Mouse (Mus musculus): ENCODE measurements around the gene Zfp628. TPM values are rescaled to one million over a fixed set of nuclear protein-coding genes. Genes with fewer than 3 reads are reported as not detected.

Zfp628 gene
- total RNA-seq, 2 experiments from 2014 or later = 14.7 to 15.9 TPM

DNA sequence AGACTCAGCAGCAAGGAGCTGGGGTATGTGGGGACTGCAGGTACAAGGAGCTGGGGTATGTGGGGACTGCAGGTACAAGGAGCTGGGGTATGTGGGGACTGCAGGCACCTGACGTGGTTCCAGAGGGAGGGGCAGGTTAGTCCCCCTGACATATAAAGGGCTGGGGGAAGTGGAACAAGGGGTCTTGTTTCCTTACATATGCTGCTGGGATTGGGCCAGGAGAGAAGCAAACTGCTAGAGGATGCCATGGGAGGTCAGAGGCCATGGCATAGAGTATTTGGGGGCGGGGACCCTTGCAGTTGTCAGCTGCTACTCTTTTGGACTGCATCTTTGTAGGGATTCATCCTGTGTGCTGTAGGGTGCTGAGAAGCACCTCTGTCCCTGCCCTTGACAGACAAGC, 2.5 kb downstream of the Zfp628 start:
- DNase-seq (ENCODE audit: low spot score in 2 of 2) = no peak

DNA sequence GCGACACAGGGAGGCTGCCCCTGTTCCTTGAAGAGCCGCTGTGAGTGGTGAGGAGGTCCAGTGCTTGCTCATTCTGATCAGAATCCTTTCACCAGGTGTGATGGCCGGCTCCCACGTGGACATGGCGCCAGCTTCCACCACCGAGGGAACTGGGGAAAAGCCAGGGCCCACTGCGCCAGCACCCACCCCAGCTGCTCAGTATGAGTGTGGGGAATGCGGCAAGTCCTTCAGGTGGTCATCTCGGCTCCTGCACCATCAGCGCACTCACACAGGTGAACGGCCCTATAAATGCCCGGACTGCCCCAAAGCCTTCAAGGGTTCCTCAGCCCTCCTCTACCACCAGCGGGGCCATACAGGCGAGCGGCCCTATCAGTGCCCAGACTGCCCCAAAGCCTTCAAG, 3.7 kb downstream of the Zfp628 start:
- no peak for DNase-seq (ENCODE audit: low spot score in 2 of 2)

DNA sequence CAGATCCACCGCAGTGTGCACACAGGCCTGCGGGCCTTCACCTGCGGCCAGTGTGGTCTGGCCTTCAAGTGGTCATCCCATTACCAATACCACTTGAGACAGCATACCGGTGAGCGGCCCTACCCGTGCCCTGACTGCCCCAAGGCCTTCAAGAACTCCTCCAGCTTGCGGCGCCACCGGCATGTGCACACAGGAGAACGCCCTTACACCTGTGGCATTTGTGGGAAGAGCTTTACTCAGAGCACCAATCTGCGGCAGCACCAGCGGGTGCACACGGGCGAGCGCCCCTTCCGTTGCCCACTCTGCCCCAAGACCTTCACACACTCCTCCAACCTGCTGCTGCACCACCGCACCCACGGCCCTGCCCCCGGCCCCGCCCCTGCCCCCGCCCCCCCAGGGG, 4.1 kb downstream of the Zfp628 start:
- DNase-seq (ENCODE audit: low spot score in 2 of 2) = no peak

DNA sequence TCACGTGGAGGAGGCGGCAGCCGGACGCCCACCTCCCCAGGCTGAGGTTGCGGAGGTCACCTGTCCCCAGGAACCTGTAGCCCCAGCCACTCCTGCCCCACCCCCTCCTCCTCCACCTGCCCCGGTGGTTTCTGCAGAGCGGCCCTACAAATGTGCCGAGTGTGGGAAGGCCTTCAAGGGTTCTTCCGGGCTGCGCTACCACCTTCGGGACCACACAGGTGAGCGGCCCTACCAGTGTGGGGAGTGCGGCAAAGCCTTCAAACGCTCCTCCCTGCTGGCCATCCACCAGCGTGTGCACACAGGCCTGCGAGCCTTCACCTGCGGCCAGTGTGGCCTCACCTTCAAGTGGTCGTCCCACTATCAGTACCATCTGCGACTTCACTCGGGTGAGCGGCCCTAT, 5.0 kb downstream of the Zfp628 start:
- no peak for DNase-seq (ENCODE audit: low spot score in 2 of 2)

DNA sequence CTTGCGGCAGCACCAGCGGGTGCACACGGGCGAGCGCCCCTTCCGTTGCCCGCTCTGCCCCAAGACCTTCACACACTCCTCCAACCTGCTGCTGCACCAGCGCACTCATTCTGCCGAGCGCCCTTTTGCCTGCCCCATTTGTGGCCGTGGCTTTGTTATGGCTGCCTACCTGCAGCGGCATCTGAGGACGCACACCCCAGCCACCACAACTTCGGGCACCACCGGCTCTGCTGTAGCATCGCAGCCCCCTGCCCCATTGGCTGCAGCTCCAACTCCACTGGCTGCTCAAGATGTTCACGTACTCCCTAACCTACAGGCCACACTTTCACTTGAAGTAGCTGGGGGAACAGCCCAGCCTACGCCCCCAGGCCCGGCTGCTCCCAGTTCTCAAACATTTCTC, 5.5 kb downstream of the Zfp628 start:
- DNase-seq (ENCODE audit: low spot score in 2 of 2) = no peak

DNA sequence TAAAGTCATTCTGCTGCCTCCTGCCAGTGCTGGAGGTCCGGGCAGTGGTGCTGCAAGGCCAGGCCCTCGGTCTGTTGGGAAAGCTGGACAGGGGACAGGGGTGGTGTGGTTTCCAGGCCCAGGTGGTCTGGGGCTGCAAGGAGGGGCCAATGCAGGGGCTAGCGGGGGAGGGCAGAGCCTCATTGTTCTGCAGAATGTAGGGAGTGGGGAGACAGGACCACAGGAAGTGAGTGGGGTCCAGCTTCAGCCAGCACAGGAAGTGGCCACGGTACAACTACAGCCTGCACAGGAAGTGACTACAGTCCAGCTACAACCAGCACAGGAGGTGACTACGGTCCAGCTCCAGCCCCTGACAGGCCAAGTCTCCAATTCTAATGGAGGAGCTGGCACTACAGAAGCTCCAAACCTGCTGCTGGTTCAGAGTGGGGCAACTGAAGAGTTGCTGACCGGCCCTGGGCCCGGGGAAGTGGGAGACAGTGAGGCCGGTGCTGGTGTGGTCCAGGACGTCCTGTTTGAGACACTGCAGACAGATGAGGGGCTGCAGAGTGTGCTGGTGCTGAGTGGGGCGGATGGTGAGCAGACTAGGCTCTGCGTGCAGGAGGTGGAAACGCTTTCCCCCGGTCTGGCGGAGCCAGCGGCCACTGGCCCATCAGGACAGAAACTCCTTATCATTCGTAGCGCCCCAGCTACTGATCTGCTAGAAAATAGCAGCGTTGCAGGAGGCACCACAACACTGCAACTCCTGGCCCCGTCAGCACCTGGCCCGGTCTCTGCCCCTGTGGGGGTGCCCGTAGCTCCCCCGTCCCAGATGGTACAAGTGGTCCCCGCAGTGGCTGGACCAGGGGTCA, 6.2 kb downstream of the Zfp628 start:
- DNase-seq (ENCODE audit: low spot score in 2 of 2) = no peak

DNA sequence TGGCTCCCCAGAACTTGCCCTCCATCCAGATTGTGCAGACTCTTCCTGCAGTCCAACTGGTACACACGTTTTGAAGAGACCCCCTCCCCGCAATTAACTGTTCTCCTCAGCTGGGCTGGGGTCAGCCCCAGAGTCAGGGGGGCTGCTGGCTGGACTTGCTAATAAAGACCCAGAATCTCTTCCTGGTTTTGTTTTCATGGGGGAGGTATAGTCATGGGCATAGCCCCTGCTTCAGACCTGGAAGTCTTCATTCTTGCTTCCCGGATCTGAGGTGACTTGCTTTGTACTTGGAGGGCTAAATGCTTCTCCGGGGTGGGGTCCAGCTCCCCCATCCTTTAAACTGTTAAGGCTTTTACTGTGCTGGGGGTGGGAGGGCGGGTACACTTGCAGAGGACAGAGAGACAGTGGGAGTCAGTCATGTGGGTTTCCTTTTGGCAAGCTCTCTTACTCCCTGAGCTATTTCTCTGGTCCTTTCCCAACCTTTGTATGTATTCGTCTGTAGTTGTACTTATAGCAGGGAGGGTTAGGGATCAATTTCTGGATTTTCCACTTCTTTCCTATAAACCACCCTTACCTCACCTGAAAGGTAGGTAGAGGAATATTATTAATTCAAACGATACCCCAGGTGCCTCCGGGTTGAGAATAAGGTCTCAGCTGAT, 6.9 kb downstream of the Zfp628 start, which contains the start of gene Nat14:
Nat14 (plus strand) TSS at position 205 of the 659 bp plus-strand sequence.
- no peak for DNase-seq (ENCODE audit: low spot score in 2 of 2)

DNA sequence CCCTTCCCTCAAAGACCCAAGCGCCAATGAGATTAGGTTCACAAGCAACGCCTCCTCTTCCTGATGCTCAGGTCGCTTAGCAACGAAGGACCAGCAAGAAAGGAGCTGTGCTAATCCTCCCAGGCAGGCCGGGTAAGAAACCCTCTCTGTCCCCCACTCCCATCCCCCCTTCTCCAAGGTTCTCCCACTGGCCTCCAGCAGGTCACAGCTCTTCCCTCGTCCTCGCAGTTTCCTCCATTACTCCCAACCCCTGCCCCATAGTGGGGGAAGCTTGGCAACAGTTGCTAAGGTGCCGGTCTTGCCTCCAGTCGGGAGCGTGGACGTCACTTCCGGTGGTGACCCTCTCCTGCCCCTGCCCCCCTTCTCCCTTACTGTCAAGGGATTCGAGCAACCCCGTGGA, 7.5 kb downstream of the Zfp628 start:
- peak; percentile 81 to 88 for DNase-seq (ENCODE audit: low spot score in 2 of 2)

DNA sequence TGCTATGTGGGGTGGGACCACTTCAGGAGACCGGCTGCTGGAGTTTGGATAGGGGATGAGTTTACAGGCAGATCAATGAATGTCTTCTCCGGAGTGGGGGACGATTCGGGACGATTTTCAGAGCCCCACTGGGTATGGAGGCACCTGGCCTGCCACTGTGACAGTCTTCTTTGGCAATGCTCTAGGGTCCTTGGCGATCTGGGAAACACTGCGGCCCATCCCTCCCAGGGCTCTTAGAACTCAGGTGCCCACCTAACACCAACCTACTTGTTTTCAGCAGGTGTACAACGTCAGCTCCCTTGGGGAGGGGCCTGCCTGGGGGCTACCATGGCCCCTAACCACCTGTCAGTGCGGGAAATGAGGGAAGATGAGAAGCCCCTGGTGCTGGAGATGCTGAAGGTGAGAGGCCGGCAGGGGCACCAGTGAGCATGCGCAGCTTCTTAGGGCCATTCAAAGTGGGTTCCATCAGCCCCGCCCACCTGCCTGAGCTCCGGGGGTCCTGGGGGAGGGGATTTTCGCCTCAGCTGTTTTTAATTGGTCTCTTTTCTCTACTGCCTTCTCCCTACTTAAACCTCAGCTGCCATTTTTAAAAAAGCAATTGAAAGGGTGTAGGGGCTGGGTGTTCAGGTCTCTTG, 8.0 kb downstream of the Zfp628 start:
- peak in 1 of 2 experiments; percentile 73 for DNase-seq (ENCODE audit: low spot score in 2 of 2)

DNA sequence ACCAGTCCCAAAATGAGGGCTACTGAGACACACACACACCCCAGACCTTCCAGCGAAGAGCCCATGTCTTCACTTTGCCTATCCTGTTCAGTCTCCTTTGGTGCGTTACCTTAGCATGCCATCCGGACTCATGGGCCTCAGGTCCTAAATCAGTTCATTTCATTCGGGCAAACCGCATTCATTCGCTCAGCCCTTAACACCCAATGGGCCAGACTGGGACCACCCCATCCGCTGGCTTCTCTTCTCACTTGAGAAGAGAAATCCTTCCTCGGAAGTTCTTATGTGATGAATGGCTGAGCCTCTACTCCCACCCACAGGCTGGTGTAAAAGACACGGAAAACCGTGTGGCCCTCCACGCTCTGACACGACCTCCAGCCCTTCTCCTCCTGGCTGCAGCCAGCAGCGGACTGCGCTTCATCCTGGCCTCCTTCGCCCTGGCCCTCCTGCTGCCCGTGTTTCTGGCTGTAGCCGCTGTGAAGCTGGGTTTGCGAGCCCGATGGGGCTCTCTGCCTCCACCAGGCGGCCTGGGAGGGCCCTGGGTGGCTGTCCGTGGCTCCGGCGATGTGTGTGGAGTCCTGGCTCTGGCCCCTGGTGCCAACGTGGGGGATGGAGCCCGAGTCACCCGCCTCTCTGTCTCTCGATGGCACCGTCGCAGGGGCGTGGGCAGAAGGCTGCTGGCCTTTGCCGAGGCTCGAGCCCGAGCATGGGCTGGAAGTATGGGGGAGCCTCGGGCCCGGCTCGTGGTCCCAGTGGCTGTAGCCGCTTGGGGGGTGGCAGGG, 8.8 kb downstream of the Zfp628 start:
- DNase-seq (ENCODE audit: low spot score in 2 of 2) = peak in 1 of 2 experiments; percentile 68

DNA sequence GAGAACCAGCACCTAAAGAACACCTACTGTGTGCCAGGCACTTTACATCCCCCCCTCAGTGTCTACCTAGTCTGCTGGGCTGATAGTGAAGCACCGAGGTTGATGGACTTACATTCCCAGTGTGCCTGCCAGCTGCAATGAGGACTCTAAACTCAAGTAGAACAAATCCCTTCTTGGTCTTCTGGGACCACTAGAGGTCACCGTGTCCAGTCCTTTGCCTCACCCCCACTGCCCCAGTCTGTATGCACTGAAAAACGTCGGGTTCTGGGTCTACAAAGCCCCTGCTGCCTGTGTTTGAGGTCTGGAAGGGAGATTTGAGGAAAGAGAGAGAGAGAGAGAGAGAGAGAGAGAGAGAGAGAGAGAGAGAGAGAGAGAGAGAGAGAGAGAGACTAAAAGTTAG, 9.5 kb downstream of the Zfp628 start:
- DNase-seq (ENCODE audit: low spot score in 2 of 2) = no peak

DNA sequence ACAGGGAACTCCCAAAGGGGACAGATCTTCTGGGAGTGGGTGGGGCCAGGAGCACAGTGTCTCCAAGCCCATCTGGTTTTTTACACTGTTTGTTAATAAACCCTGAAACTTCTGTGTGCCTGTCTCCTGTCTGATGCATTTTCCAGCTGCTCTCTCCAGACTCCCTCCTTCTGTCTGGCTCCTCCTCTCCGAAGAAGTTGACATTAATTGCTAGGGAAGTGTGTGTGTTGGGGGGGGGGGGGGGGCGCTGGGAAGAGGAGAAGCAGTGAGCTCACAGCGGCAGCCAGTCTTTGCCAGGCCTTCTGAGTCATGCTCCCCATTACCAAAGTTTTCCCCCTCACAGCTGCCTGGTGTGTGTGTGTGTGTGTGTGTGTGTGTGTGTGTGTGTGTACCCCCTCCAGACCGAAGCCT, 9.9 kb downstream of the Zfp628 start:
- no peak for DNase-seq (ENCODE audit: low spot score in 2 of 2)

DNA sequence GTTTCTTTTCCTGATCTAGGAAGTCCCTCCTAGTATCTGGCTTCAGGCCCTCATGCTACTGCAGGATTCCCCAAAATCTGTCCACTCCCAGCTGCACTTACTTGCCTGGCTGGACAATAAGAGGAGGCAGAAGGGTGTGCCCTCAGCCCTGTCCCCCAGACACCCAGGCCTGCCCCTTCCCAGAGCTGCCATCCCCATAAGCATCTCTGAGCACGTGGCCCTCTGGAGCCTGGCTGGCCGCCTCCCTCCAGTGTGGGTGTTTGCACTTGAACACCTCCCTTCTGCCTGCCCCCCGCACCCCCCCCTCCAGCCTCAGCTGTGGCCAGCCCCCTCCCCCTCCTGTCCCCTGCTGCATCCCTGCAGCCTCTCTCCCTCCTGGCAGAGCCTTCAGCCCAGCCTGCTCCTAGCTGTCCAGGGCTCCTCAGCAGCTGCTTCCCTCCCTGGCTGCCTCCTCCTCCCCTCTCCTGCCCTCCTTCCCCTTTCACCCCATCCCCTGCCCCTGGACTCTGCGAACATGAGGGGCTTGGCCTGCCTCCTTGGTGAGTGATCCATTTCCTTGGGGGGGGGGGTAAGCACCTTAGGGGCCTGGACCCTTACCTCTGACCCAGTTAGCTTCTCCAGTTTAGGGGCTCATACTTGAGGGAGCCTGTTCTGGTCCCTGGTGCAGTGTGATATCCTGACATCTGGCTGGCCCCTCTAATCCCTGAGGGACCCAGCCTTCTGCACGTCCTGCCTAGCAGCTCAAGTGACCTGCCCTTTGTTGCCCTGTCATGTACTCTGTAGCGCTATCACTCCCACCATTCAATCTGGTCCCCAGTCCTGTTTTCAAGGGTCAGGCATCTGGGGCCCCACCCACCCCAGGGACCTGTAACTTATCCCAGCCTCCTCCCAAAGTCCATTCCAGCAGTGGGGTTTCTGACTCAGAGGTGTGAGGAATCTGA, 10.7 kb downstream of the Zfp628 start, which contains the start of gene Ssc5d:
Ssc5d (plus strand) TSS at position 345 of the 941 bp plus-strand sequence.
- DNase-seq (ENCODE audit: low spot score in 2 of 2) = no peak

DNA sequence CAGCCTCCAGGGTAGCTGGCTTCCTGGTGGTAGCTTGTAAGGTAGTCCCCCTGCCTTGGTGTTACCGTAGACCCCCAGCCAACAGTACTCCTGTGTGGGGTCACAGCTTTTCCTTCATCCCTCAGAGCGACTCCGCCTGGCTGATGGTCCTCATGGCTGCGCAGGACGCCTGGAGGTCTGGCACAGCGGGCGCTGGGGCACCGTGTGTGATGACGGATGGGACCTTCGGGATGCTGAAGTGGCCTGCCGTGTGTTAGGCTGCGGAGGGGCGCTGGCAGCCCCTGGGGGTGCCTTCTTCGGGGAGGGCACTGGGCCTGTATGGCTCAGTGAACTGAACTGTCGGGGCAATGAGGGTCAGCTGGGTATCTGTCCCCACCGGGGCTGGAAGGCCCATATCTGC, 11.8 kb downstream of the Zfp628 start:
- no peak for DNase-seq (ENCODE audit: low spot score in 2 of 2)

DNA sequence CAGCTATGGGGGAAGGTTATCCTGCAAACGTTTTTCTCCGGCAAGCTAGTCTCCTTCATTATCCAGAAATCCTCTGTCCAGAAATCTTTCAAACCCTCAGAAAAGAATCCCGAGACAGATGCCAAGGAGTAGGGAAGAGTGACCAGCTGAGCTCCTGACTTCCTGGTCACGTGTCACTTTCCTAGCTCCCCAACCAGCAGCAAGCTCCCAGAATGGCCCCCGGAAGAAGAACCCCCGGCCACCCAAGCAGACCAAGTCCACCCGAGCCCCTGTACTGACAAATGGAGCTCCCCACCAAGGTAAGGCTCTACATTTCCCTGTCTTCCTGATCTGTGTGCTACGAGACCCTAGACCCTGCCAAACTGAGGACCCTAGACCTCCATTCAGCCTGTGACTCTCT, 12.7 kb downstream of the Zfp628 start:
- no peak for DNase-seq (ENCODE audit: low spot score in 2 of 2)

DNA sequence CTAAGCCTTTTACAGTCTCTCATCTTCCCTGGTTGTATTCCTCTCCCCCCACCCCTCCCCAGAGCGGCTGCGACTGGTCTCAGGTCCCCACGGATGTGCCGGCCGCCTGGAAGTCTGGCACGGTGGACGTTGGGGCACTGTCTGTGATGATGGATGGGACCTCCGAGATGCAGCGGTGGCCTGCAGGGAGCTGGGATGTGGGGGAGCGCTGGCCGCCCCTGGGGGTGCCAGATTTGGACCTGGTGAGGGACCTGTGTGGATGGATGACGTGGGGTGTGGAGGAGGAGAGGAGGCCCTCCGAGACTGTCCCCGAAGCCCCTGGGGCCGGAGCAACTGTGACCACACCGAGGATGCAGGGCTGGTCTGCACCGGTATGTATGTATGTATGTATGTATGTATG, 13.3 kb downstream of the Zfp628 start:
- no peak for DNase-seq (ENCODE audit: low spot score in 2 of 2)

DNA sequence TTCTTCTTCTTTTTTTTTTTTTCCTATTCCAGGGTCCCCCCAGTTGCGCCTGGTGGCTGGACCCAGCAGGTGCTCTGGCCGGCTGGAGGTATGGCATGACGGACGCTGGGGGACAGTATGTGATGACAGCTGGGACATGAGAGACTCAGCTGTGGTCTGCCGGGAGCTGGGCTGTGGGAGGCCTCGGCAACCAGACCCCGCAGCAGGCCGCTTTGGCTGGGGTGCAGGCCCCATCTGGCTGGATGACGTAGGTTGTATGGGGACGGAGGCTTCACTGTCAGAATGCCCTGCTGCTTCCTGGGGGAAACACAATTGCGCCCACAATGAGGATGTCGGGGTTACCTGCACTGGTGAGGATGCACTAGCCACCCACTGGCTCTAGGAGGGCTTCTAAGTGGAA, 18.1 kb downstream of the Zfp628 start:
- DNase-seq (ENCODE audit: low spot score in 2 of 2) = no peak

DNA sequence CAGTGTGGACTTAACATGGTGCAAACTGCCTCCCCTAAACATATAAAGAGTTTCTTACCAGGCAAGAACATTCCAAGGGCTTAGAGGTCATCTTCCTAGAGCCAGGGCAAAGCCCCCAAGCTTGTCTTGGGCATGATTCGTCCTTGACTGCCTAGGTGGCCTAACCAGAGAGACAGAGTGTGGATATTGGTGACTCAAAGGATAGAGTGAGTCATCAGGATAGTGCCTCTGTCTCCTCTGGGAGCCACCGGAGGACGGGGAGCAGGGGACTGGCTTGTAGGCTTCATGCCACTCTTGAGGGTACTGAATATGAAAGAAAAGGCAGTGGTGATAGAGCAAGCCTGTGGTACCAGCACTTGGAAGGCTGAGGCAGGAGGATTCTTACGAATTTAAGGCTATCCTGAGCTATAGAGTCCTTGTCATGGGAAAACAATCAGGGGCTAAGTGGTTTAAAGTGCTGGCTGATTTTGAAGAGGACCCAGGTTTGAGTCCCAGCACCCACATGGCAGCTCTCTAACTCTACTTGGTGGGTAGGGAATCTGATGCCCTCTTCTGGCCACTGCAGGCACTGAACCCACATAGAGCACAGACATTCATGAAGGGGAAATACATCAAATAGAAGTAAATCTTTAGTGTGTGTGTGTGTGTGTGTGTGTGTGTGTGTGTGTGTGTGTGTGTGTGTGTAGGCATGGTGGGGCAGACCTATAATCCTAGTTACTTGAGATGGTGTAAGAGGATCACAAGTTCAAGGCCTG, 19.3 kb downstream of the Zfp628 start:
- no peak for DNase-seq (ENCODE audit: low spot score in 2 of 2)

DNA sequence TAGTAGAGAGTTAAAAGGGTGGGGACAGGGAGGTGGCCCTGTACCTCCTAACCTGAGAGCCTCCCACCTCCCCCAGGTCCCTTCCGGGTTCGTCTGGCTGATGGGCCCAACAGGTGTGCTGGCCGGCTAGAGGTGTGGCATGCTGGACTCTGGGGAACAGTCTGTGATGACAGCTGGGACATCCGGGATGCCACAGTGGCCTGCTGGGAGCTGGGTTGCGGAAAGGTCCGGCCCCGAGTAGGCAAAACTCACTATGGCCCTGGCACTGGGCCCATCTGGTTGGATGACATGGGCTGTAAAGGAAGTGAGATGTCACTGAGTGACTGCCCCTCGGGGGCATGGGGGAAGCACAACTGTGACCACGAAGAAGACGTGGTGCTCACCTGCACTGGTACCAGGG, 21.8 kb downstream of the Zfp628 start:
- no peak for DNase-seq (ENCODE audit: low spot score in 2 of 2)
